Mouse (Mus musculus): ENCODE measurements at regions not wholly inside any gene's neighbourhood (a gene's known extent, or its start where the extent isn't known, plus 50 kb on each side); places are given as distances from the start of the nearest gene placed in this dataset.
A peak's percentile ranks its signal among the peaks of the same experiment; 100 is the strongest.

GRCm38 (mm10) chr13:43900758-43901157 lies 116.2 kb downstream of the Cd83 start:
- 6% methylated on average over 7 of the region's 7 CpGs for WGBS
- peak; percentile 79 to 90 for DNase-seq
- peak overlapping the region; percentile 73 for H3K27ac ChIP-seq (ENCODE audit: insufficient read depth, low read length)
- H3K4me3 ChIP-seq (replicated peaks; ENCODE audit: insufficient read depth, low read depth, low read length): no peak overlapping the region
- peaks cover 41% of the 10 kb centered on the region for H3K4me1 ChIP-seq (ENCODE audit: control insufficient read depth, insufficient read depth, low read length)
- no peak for TF ChIP-seq CTCF (IDR thresholded peaks at IDR 0.05; ENCODE audit: borderline replicate concordance, insufficient read depth, low read depth, low read length)
- TF ChIP-seq POLR2A (IDR thresholded peaks at IDR 0.05; ENCODE audit: borderline replicate concordance, insufficient read depth, low read length): 0 out of 2 replicates have a peak, but pooled peaks have one; percentile 14
- no peaks in the 10 kb centered on the region for H3K27me3 ChIP-seq (ENCODE audit: control insufficient read depth, insufficient read depth, low read length)

DNA sequence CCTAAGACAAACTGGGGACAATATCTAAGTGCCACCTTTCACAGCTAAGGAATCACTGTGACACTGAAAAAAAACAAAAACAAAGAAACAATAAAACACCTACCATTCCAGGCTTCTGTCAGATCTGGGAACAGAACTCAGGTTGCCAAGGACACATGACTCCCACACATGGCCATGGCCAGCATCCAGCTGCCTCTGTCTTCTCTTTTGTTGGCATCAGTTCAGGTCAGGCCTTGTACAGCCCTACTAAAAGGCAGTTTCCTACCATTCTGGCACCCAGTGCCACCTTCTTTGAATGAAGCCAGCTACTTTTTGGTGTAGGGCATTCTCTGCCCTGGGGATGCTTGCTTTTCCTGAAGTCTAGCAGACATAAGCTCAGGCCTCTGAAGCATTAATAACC lies 118.8 kb downstream of the Cd83 start:
- no peak for TF ChIP-seq CTCF (IDR thresholded peaks at IDR 0.05; ENCODE audit: borderline replicate concordance, insufficient read depth, low read depth, low read length)
- no peak for TF ChIP-seq POLR2A (IDR thresholded peaks at IDR 0.05; ENCODE audit: borderline replicate concordance, insufficient read depth, low read length)
- Histone ChIP-seq H3K27me3 (ENCODE audit: control insufficient read depth, insufficient read depth, low read length) (no peaks in the 10 kb centered on the region), H3K27ac (ENCODE audit: insufficient read depth, low read length) (no peak overlapping the region), H3K4me1 (ENCODE audit: control insufficient read depth, insufficient read depth, low read length) (peaks cover 38% of the 10 kb centered on the region), H3K4me3 (replicated peaks; ENCODE audit: insufficient read depth, low read depth, low read length) (no peak overlapping the region)
- peak; percentile 71 to 82 for DNase-seq

- peaks cover 35% of the 10 kb centered on the region for H3K4me1 ChIP-seq (ENCODE audit: control insufficient read depth, insufficient read depth, low read length)
- H3K4me3 ChIP-seq (replicated peaks; ENCODE audit: insufficient read depth, low read depth, low read length): no peak overlapping the region
- H3K27me3 ChIP-seq (ENCODE audit: control insufficient read depth, insufficient read depth, low read length): no peaks in the 10 kb centered on the region
- no peak overlapping the region for H3K27ac ChIP-seq (ENCODE audit: insufficient read depth, low read length)
- TF ChIP-seq POLR2A (IDR thresholded peaks at IDR 0.05; ENCODE audit: borderline replicate concordance, insufficient read depth, low read length) (no peak), CTCF (IDR thresholded peaks at IDR 0.05; ENCODE audit: borderline replicate concordance, insufficient read depth, low read depth, low read length) (no peak)
- 59% methylated on average over 1 of the region's 1 CpGs for WGBS
- DNase-seq: no peak
Measured at GRCm38 (mm10) chr13:43904291-43904690, 119.7 kb downstream of the Cd83 start.

GRCm38 (mm10) chr13:43906241-43906640 lies 121.7 kb downstream of the Cd83 start:
- no peaks in the 10 kb centered on the region for H3K27me3 ChIP-seq (ENCODE audit: control insufficient read depth, insufficient read depth, low read length)
- H3K4me1 ChIP-seq (ENCODE audit: control insufficient read depth, insufficient read depth, low read length): peaks cover 22% of the 10 kb centered on the region; the same call in 1 of the 2 replicates
- TF ChIP-seq POLR2A (IDR thresholded peaks at IDR 0.05; ENCODE audit: borderline replicate concordance, insufficient read depth, low read length): no peak
- no peak for TF ChIP-seq CTCF (IDR thresholded peaks at IDR 0.05; ENCODE audit: borderline replicate concordance, insufficient read depth, low read depth, low read length)
- 94% methylated on average over 7 of the region's 7 CpGs for WGBS
- DNase-seq: no peak
- H3K4me3 ChIP-seq (replicated peaks; ENCODE audit: insufficient read depth, low read depth, low read length): no peak overlapping the region
- no peak overlapping the region for H3K27ac ChIP-seq (ENCODE audit: insufficient read depth, low read length)

DNA sequence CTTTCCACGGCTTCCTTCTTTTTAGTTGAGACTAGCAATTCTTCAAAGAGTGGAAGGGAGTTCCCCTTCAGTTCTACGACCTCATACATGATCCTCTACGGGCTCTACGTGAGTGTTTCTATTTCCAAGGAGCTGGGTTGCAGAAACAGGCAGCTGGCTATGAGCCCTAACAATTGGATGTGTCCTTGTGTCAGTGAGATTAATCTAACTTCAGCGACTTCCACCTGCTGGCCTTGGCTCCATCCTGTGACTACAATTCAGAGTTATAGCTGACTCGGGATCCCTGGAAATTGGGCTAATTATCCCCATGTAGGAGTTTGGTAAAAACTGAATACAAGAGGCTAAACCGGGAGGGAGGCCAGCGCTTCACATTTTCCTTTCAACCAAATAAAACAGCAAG lies 122.8 kb downstream of the Cd83 start:
- H3K4me1 ChIP-seq (ENCODE audit: control insufficient read depth, insufficient read depth, low read length): peaks cover 14% of the 10 kb centered on the region; the same call in 1 of the 2 replicates
- no peak overlapping the region for H3K4me3 ChIP-seq (replicated peaks; ENCODE audit: insufficient read depth, low read depth, low read length)
- TF ChIP-seq CTCF (IDR thresholded peaks at IDR 0.05; ENCODE audit: borderline replicate concordance, insufficient read depth, low read depth, low read length) (no peak), POLR2A (IDR thresholded peaks at IDR 0.05; ENCODE audit: borderline replicate concordance, insufficient read depth, low read length) (no peak)
- no peak overlapping the region for H3K27ac ChIP-seq (ENCODE audit: insufficient read depth, low read length)
- WGBS: 55% methylated on average over 8 of the region's 8 CpGs
- no peak for DNase-seq
- no peaks in the 10 kb centered on the region for H3K27me3 ChIP-seq (ENCODE audit: control insufficient read depth, insufficient read depth, low read length)

- 78% methylated on average over 16 of the region's 16 CpGs for WGBS
- H3K27ac ChIP-seq (ENCODE audit: insufficient read depth, low read length): no peak overlapping the region
- DNase-seq: no peak
- no peak overlapping the region for H3K4me3 ChIP-seq (replicated peaks; ENCODE audit: insufficient read depth, low read depth, low read length)
- TF ChIP-seq CTCF (IDR thresholded peaks at IDR 0.05; ENCODE audit: borderline replicate concordance, insufficient read depth, low read depth, low read length) (no peak), POLR2A (IDR thresholded peaks at IDR 0.05; ENCODE audit: borderline replicate concordance, insufficient read depth, low read length) (no peak)
- H3K4me1 ChIP-seq (ENCODE audit: control insufficient read depth, insufficient read depth, low read length): peaks cover 8% of the 10 kb centered on the region; the same call in 1 of the 2 replicates
- no peaks in the 10 kb centered on the region for H3K27me3 ChIP-seq (ENCODE audit: control insufficient read depth, insufficient read depth, low read length)
Measured at GRCm38 (mm10) chr13:43908041-43908644, 123.6 kb downstream of the Cd83 start.

GRCm38 (mm10) chr13:43909933-43910332 lies 125.4 kb downstream of the Cd83 start:
- TF ChIP-seq POLR2A (IDR thresholded peaks at IDR 0.05; ENCODE audit: borderline replicate concordance, insufficient read depth, low read length): no peak
- no peak for TF ChIP-seq CTCF (IDR thresholded peaks at IDR 0.05; ENCODE audit: borderline replicate concordance, insufficient read depth, low read depth, low read length)
- no peak overlapping the region for H3K4me3 ChIP-seq (replicated peaks; ENCODE audit: insufficient read depth, low read depth, low read length)
- WGBS: 88% methylated on average over 7 of the region's 7 CpGs
- no peaks in the 10 kb centered on the region for H3K4me1 ChIP-seq (ENCODE audit: control insufficient read depth, insufficient read depth, low read length)
- H3K27ac ChIP-seq (ENCODE audit: insufficient read depth, low read length): no peak overlapping the region
- no peaks in the 10 kb centered on the region for H3K27me3 ChIP-seq (ENCODE audit: control insufficient read depth, insufficient read depth, low read length)
- no peak for DNase-seq

DNA sequence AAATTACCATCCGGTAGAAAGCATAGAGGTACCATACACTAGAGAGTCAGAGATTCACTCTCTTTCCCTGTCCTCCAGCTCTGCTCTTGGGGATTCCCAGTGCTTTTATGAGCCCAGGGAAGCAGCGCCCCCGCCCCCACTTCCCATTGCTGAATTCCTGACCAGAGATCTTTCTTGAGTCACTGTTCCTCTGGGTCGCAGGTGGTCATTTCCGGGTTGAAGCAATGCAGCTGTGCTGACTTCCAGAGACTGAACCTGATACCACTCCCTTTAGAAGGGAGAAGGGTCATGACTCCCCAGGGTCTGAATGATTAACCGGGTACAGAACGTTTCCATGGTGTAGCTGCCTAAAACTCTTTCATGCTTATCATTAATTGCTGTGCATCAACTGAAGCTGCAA lies 128.9 kb downstream of the Cd83 start:
- WGBS: 68% methylated on average over 7 of the region's 7 CpGs
- H3K27ac ChIP-seq (ENCODE audit: insufficient read depth, low read length): no peak overlapping the region

More for the DNA sequence above, 128.9 kb downstream of the Cd83 start:
- H3K4me1 ChIP-seq (ENCODE audit: control insufficient read depth, insufficient read depth, low read length): no peaks in the 10 kb centered on the region
- H3K27me3 ChIP-seq (ENCODE audit: control insufficient read depth, insufficient read depth, low read length): no peaks in the 10 kb centered on the region
- TF ChIP-seq CTCF (IDR thresholded peaks at IDR 0.05; ENCODE audit: borderline replicate concordance, insufficient read depth, low read depth, low read length): no peak
- no peak for TF ChIP-seq POLR2A (IDR thresholded peaks at IDR 0.05; ENCODE audit: borderline replicate concordance, insufficient read depth, low read length)
- H3K4me3 ChIP-seq (replicated peaks; ENCODE audit: insufficient read depth, low read depth, low read length): no peak overlapping the region
- DNase-seq: no peak

Measured in cerebellum, adult 2 months (tissue).